Mouse (Mus musculus) erythroid progenitor cell, adult 5-6 weeks (primary cell): ENCODE results near the gene Map3k21. TPM values are rescaled to one million over a fixed set of nuclear protein-coding genes. Genes with fewer than 3 reads are reported as not detected.

ENCODE experiments used
- ATAC-seq: replicated peaks from 2 replicates; pipeline ENCODE4 v1.8.0; 2016; ENCODE audit warnings: moderate number of reproducible peaks, mild to moderate bottlenecking, moderate TSS enrichment, inconsistent platforms; ENCODE audit not compliant: poor library complexity, low FRiP score, severe bottlenecking
- total RNA-seq, 2 experiments: library from RNA; stranded (forward) in 1 of 2; stranded (reverse) in 1 of 2; fragments of 150-400 nt in 1 of 2; fragments of 186-747, 209-891 nt in 1 of 2; gene quantifications; 2 replicates each; pipeline versions ENCODE4 v1.2.3 to v1.2.4; 2015 to 2017; ENCODE audit warnings: low replicate concordance in 2 of 2

The Map3k21 gene
- total RNA-seq (2015; ENCODE audit: low replicate concordance) (not detected in 2 replicates), total RNA-seq (2017; ENCODE audit: low replicate concordance) (not detected in 2 replicates)

DNA sequence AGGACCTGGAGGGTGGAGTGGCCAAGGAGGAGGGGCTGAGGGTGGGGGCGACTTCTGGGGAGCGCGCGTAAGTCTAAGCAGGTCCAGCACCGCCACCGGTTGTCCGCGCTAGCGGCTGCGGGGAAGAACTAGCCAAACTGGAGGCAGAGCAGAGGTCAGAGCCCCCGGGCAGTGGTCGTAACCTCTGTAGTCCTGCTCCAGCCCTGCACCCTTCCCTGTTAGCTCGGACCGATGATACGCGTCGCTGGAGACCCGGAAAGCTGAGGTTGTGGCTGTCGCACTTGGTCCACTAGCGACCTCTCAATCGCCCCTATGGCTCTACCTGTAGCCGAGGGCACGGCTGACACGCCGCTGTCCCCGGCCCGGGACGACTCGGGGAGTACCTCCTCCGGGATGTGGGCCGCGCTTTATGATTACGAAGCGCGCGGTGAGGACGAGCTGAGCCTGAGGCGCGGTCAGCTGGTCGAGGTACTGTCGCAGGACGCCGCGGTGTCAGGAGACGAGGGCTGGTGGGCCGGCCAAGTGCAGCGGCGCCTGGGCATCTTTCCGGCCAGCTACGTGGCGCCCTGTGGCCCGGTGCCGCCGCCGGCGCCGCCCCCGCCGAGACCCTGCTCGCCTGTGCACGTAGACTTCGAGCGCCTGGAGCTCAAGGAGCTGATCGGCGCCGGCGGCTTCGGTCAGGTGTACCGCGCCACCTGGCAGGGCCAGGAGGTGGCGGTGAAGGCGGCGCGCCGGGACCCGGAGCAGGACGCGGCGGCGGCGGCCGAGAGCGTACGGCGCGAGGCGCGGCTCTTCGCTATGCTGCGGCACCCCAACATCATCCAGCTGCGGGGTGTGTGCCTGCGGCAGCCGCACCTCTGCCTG is at the start of gene Map3k21:
Gene Map3k21, plus strand, starts transcription at position 86 of the 864 bp plus-strand sequence.
- no peak for ATAC-seq

DNA sequence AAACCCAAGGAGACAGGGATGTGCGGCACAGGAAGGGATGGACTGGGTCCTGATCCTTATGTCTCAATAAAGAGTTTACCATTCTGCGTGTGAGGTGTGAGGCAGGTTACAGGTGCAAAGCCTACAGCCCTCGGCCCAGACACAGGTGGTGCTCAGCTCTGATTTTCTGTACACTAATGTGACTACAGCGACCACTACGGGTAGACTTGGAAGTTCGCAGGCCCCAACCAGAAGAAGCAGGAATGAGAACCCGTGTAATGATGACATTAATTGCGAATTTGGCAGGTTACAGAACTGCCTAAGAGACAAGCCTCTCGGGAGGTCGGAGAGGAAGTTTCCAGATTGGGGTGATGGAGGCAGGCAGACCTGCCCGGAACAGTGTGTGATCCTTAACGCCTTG is 44.1 kb upstream of the Map3k21 start:
- no peak for ATAC-seq

- no peak for ATAC-seq
These were observed 41.7 kb upstream of the Map3k21 start for GRCm38 (mm10) chr8:125868552-125868951.

- ATAC-seq = no peak
These were observed 40.5 kb upstream of the Map3k21 start for GRCm38 (mm10) chr8:125869739-125870138.

DNA sequence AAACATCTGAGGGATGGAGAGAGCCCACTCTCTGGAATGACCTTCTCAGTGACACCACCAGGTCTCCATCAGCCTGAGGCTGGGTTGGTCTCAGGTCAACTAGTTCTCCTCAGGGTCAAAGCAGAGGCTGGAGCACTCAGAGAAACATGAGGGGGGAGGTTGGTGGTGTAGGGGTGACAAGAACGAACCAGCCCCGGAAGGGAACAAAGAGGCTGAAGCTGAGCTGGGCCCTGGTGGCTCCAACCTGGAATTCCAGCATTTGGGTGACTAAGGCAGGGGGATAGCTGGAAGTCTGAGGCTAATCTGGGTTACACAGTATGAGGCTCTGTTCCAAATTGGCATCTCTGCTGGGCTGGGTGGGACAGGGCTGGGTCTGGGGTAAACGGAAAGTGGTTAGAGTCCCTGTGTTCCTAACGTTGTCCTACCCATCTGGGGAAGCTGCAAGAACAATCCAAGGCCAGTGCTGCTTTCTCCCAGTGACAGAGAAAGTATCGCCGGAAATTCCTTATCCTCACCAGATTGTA is 40.0 kb upstream of the Map3k21 start:
- ATAC-seq = no peak

GRCm38 (mm10) chr8:125870821-125871321 is 39.4 kb upstream of the Map3k21 start:
- ATAC-seq = no peak

DNA sequence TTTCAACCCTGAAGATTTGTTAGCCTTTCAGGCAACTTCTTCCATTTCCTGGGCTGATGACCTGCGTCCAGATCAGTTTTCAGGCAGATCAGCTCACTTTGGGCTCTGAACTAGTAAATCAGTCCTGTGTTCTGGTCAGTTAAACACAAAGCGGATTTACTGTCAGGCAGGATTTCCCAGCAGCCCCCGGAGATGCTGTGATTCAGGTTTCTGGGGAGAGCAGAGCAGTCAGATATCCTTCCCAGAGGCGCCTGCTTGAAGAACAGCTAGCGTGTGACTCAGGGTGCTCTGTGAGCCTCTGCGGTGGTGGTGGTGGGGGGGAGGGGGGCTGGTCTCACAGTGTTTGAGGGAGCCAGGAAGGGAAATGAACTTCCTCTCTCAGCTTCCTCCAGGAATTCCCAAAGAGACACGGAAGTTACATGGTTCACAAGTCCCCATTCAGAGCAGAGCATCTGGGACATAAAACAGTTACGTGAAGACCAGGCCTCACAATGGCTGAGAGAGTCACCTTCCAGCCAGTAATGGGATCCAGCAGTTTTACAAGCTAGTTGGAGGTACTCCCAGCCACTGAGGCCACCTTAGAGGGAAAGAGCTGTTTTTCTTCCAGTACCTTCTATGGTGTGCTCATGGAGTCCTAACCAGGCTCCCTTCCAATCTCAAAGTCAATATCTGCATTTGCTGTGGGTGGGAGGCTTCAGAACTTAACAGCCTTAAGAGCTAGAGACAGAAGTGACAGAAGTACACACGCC is 37.6 kb upstream of the Map3k21 start:
- no peak for ATAC-seq

GRCm38 (mm10) chr8:125873250-125873534 is 37.1 kb upstream of the Map3k21 start:
- ATAC-seq = no peak

GRCm38 (mm10) chr8:125880447-125880846 is 29.8 kb upstream of the Map3k21 start:
- no peak for ATAC-seq

DNA sequence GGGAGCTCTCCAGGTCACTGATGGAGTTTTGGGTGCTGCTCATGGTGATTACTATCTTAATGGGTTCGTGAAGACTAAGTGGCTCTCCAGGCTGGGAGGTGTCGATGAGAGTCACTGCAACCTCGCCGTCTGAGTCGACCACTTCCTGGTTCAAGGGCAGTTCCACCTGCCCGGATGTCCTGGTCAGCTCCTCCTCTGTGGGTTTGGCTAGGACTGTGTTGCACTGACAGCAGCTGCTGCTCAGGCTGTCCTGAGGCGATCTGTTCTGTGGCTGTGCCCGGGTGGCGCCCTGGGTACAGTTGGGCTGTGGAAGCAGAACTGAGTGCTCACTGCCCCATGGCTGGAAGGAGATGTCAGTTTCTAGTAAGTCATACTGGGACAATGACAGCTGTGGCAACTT is 22.7 kb upstream of the Map3k21 start:
- no peak for ATAC-seq

DNA sequence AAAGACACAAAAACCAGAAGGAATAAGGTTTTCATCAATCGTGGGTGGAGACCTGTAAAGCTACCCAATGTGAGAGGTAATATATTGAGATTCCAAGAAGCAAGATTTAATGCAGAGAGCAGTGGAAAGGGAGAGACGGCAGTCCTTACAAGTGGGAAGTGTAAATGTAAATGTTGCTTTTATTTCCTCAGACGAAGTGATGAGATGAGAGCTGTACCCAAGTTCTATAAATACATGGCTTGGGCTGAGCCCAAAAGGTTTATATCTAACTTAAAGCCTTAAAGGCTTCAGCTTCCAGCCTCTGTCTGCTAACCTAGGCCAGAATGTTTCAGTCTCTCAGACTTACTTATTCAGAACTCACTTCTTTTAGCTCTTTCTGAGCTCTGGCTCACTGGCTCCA is 20.3 kb upstream of the Map3k21 start:
- no peak for ATAC-seq

DNA sequence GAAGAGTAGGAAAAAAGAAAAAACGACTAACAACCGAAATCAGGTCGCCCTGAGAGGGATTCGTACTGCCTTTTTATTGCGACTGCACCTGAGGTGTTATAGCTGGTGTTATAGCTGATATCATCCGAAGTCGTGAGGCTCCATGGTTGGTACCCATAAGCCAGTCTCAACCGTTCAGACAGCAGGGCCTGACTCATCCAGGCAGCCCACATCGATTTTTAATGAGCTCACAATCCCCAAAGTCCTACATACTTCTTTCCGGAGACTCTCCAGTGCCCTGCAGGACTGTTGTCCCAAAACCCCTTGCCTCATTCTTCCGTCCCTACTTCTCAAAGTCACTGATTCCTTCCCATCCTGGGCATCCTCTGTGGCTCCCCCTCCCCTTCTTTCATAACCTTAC is 12.9 kb upstream of the Map3k21 start:
- ATAC-seq = no peak

- ATAC-seq = no peak
These were observed 12.1 kb upstream of the Map3k21 start, which contains the start of gene Pcnx2 for GRCm38 (mm10) chr8:125897868-125898788. TSS of gene Pcnx2 (minus strand) at chr8:125898317.

- ATAC-seq = no peak
These were observed 11.4 kb upstream of the Map3k21 start for GRCm38 (mm10) chr8:125898899-125899298.

- no peak for ATAC-seq
These were observed 9.1 kb upstream of the Map3k21 start for GRCm38 (mm10) chr8:125901167-125901566.

DNA sequence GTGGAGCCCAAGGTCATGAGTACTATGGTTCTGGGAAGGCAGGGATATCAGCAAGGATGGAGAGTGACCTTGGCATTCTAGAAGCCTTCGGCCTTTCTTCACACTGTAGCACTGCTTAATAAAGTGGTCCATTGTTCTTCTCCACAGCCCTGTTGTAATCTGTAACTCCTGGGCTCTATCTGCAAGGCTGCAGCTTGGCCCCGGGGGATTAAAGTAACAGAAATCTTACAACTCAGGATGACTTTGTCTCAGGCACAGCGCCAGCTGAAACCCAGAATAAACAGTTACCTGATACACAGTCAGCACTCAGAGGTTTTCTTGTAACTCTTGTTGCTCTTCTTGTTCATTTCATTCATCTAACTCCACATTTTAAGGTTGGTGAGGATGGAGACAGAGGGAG is 7.7 kb upstream of the Map3k21 start:
- ATAC-seq = no peak

- ATAC-seq = no peak
These were observed 4.9 kb upstream of the Map3k21 start for GRCm38 (mm10) chr8:125905341-125905740.

- no peak for ATAC-seq
These were observed 2.9 kb upstream of the Map3k21 start for GRCm38 (mm10) chr8:125907311-125907710.

- ATAC-seq = no peak
These were observed 437 bp upstream of the Map3k21 start for GRCm38 (mm10) chr8:125909661-125910364.
